Mouse (Mus musculus) MEL (cell line): ENCODE results near the gene Polr1e. TPM values are rescaled to one million over a fixed set of nuclear protein-coding genes. Genes with fewer than 3 reads are reported as not detected.

Experiments
- DNase-seq: peaks from one replicate; pipeline ENCODE4 v3.0.0; 2011; ENCODE audit warnings: low read depth, low spot score
- H3K27ac ChIP-seq: 2 replicates; pipeline ENCODE4 v1.5.1; 2012; ENCODE audit warnings: low read depth, mild to moderate bottlenecking, control low read depth, low read length, moderate library complexity; ENCODE audit not compliant: control insufficient read depth
- H3K27me3 ChIP-seq, 2 experiments: fragments of 150-350 bp in 1 of 2; sonication (generic) in 1 of 2; 2 replicates each; pipeline ENCODE4 v1.6.1; 2012; ENCODE audit warnings: low read length in 2 of 2, mild to moderate bottlenecking in 2 of 2, improper control_type of control experiment in 1 of 2, moderate library complexity in 1 of 2; ENCODE audit not compliant: insufficient read depth in 2 of 2, control insufficient read depth in 1 of 2
- H3K36me3 ChIP-seq, 2 experiments: 2 replicates each; pipeline ENCODE4 v1.6.1; 2012 to 2014; ENCODE audit warnings: low read length in 2 of 2, improper control_type of control experiment in 1 of 2, inconsistent platforms in 1 of 2, mild to moderate bottlenecking in 1 of 2; ENCODE audit not compliant: insufficient read depth in 2 of 2, control insufficient read depth in 1 of 2
- H3K4me1 ChIP-seq, 2 experiments: fragments of 150-350 bp in 1 of 2; sonication (generic) in 1 of 2; 2 replicates each; pipeline ENCODE4 v1.6.1; 2012; ENCODE audit warnings: low read length in 2 of 2, improper control_type of control experiment in 1 of 2, mild to moderate bottlenecking in 1 of 2; ENCODE audit not compliant: insufficient read depth in 2 of 2, control insufficient read depth in 1 of 2
- H3K4me3 ChIP-seq, 2 experiments: fragments of 150-350 bp in 1 of 2; sonication (generic) in 1 of 2; 2 replicates each; pipeline ENCODE4 v1.5.1; 2012; ENCODE audit warnings: low read depth in 2 of 2, low read length in 2 of 2, mild to moderate bottlenecking in 2 of 2, moderate library complexity in 2 of 2, control low read depth in 1 of 2, improper control_type of control experiment in 1 of 2; ENCODE audit not compliant: control insufficient read depth in 1 of 2, insufficient read depth in 1 of 2
- H3K79me2 ChIP-seq: 2 replicates; pipeline ENCODE4 v1.6.1; 2012; ENCODE audit warnings: mild to moderate bottlenecking, low read length, moderate library complexity; ENCODE audit not compliant: control insufficient read depth, poor library complexity, insufficient read depth
- H3K9ac ChIP-seq: 2 replicates; pipeline ENCODE4 v1.6.1; 2012; ENCODE audit warnings: low read depth, mild to moderate bottlenecking, control low read depth, low read length, moderate library complexity; ENCODE audit not compliant: control insufficient read depth, poor library complexity, severe bottlenecking
- H3K9me3 ChIP-seq: fragments of 150-350 bp; sonication (generic); replicated peaks from 2 replicates; pipeline ENCODE4 v1.6.1; 2012; ENCODE audit warnings: mild to moderate bottlenecking, low read length, improper control_type of control experiment, moderate library complexity; ENCODE audit not compliant: insufficient read depth
- CHD2 ChIP-seq: IDR thresholded peaks from 2 replicates; pipeline ENCODE4 v1.6.1; 2011; ENCODE audit warnings: low read length, improper control_type of control experiment
- E2F4 ChIP-seq: IDR thresholded peaks from 2 replicates; pipeline ENCODE4 v1.6.1; 2011; ENCODE audit warnings: low read depth, low read length, improper control_type of control experiment, borderline replicate concordance
- ELF1 ChIP-seq: IDR thresholded peaks from 2 replicates; pipeline ENCODE4 v1.6.1; 2014; ENCODE audit warnings: low read depth, mild to moderate bottlenecking, inconsistent platforms, low read length, improper control_type of control experiment, moderate library complexity
- EP300 ChIP-seq, 2 experiments: IDR thresholded peaks; 2 replicates each; pipeline ENCODE4 v1.6.1; 2011; ENCODE audit warnings: improper control_type of control experiment in 2 of 2, low read length in 2 of 2, low read depth in 1 of 2, mild to moderate bottlenecking in 1 of 2
- ETS1 ChIP-seq: IDR thresholded peaks from 2 replicates; pipeline ENCODE4 v1.6.1; 2012; ENCODE audit warnings: low read depth, mild to moderate bottlenecking, inconsistent platforms, low read length, improper control_type of control experiment, moderate library complexity
- GABPA ChIP-seq: IDR thresholded peaks from 2 replicates; pipeline ENCODE4 v1.6.1; 2012; ENCODE audit warnings: low read depth, mild to moderate bottlenecking, inconsistent platforms, low read length, improper control_type of control experiment, moderate library complexity
- GATA1 ChIP-seq: IDR thresholded peaks from 2 replicates; pipeline ENCODE4 v1.6.1; 2011; ENCODE audit warnings: low read depth, low read length, improper control_type of control experiment
- HCFC1 ChIP-seq: IDR thresholded peaks from 2 replicates; pipeline ENCODE4 v1.6.1; 2012; ENCODE audit warnings: low read depth, mild to moderate bottlenecking, inconsistent platforms, low read length, improper control_type of control experiment, moderate library complexity
- MAX ChIP-seq: IDR thresholded peaks from 2 replicates; pipeline ENCODE4 v1.6.1; 2011; ENCODE audit warnings: low read length, improper control_type of control experiment
- MAZ ChIP-seq: IDR thresholded peaks from 2 replicates; pipeline ENCODE4 v1.6.1; 2012; ENCODE audit warnings: low read depth, mild to moderate bottlenecking, inconsistent platforms, low read length, improper control_type of control experiment
- MXI1 ChIP-seq: IDR thresholded peaks from 2 replicates; pipeline ENCODE4 v1.6.1; 2011; ENCODE audit warnings: mild to moderate bottlenecking, low read depth, low read length, improper control_type of control experiment
- MYC ChIP-seq: IDR thresholded peaks from 2 replicates; pipeline ENCODE4 v1.6.1; 2011; ENCODE audit warnings: low read depth, mild to moderate bottlenecking, low read length, improper control_type of control experiment, moderate library complexity
- NELFE ChIP-seq: IDR thresholded peaks from 2 replicates; pipeline ENCODE4 v1.6.1; 2011; ENCODE audit warnings: low read depth, low read length, improper control_type of control experiment
- NRF1 ChIP-seq: IDR thresholded peaks from 2 replicates; pipeline ENCODE4 v1.6.1; 2014; ENCODE audit warnings: low read depth, mild to moderate bottlenecking, inconsistent platforms, low read length, improper control_type of control experiment, moderate library complexity; ENCODE audit not compliant: poor library complexity, insufficient read depth, severe bottlenecking
- POLR2A ChIP-seq, 2 experiments: IDR thresholded peaks; 2 replicates each; pipeline ENCODE4 v1.6.1; 2011 to 2012; ENCODE audit warnings: low read length in 2 of 2, mild to moderate bottlenecking in 2 of 2, control low read depth in 1 of 2, improper control_type of control experiment in 1 of 2, low read depth in 1 of 2, moderate library complexity in 1 of 2; ENCODE audit not compliant: control insufficient read depth in 1 of 2, insufficient read depth in 1 of 2, poor library complexity in 1 of 2
- RAD21 ChIP-seq: IDR thresholded peaks from 2 replicates; pipeline ENCODE4 v1.6.1; 2011; ENCODE audit warnings: mild to moderate bottlenecking, low read depth, low read length, improper control_type of control experiment
- RCOR1 ChIP-seq: IDR thresholded peaks from 2 replicates; pipeline ENCODE4 v1.6.1; 2012; ENCODE audit warnings: low read depth, mild to moderate bottlenecking, inconsistent platforms, low read length, improper control_type of control experiment
- SIN3A ChIP-seq: IDR thresholded peaks from 2 replicates; pipeline ENCODE4 v1.6.1; 2012; ENCODE audit warnings: low read length, improper control_type of control experiment, inconsistent platforms
- SMC3 ChIP-seq: IDR thresholded peaks from 2 replicates; pipeline ENCODE4 v1.6.1; 2011; ENCODE audit warnings: low read depth, low read length, improper control_type of control experiment
- UBTF ChIP-seq: IDR thresholded peaks from 2 replicates; pipeline ENCODE4 v1.6.1; 2012; ENCODE audit warnings: low read depth, mild to moderate bottlenecking, inconsistent platforms, low read length, improper control_type of control experiment, moderate library complexity, borderline replicate concordance; ENCODE audit not compliant: insufficient read depth
- USF1 ChIP-seq: IDR thresholded peaks from 2 replicates; pipeline ENCODE4 v1.6.1; 2014; ENCODE audit warnings: low read depth, mild to moderate bottlenecking, inconsistent platforms, low read length, improper control_type of control experiment, moderate library complexity
- ZKSCAN1 ChIP-seq: IDR thresholded peaks from 2 replicates; pipeline ENCODE4 v1.6.1; 2012; ENCODE audit warnings: low read depth, mild to moderate bottlenecking, inconsistent platforms, low read length, improper control_type of control experiment, moderate library complexity
- ZNF384 ChIP-seq: IDR thresholded peaks from 2 replicates; pipeline ENCODE4 v1.6.1; 2012; ENCODE audit warnings: low read depth, mild to moderate bottlenecking, inconsistent platforms, low read length, improper control_type of control experiment
- polyA plus RNA-seq, 2 experiments: library from polyadenylated mRNA; stranded (reverse) in 1 of 2; unstranded in 1 of 2; fragments of >175 nt in 1 of 2; fragments of >200 nt in 1 of 2; gene quantifications; 2 replicates each; pipeline versions ENCODE4 v1.2.1 to v1.2.4; 2012; ENCODE audit warnings: low replicate concordance in 2 of 2, low read depth in 1 of 2; ENCODE audit not compliant: insufficient read length in 2 of 2, insufficient read depth in 1 of 2, missing spikeins in 1 of 2
- total RNA-seq: library from RNA; depleted of rRNA; stranded (reverse); fragments of 300-350 nt; gene quantifications from 2 replicates; pipeline ENCODE4 v1.2.3, GENCODE M21; 2012

Gene Polr1e
- total and polyA plus RNA-seq, 3 experiments = 40.8 to 51.5 TPM; not detected in 1

GRCm38 (mm10) chr4:45026459-45026858 lies 8.1 kb downstream of the Polr1e start:
- H3K4me1 ChIP-seq = no peaks in the 10 kb centered on the region
- no peak overlapping the region for H3K4me3 ChIP-seq
- DNase-seq = no peak
- no peaks in the 10 kb centered on the region for H3K9me3 ChIP-seq
- no peaks in the 10 kb centered on the region for H3K27me3 ChIP-seq
- no peaks in the 10 kb centered on the region; a peak in 1 of 4 replicates for H3K36me3 ChIP-seq
- H3K79me2 ChIP-seq = peaks cover 2% of the 10 kb centered on the region; the same call in 1 of the 2 replicates
- no peak overlapping the region for H3K27ac ChIP-seq
- H3K9ac ChIP-seq = no peak overlapping the region
- no peak for TF ChIP-seq USF1
- TF ChIP-seq HCFC1 = no peak
- TF ChIP-seq UBTF = no peak
- no peak for TF ChIP-seq ZNF384
- no peak for TF ChIP-seq NELFE
- TF ChIP-seq SIN3A = no peak
- no peak for TF ChIP-seq POLR2A (IDR thresholded peaks at IDR 0.05; ENCODE audit: control insufficient read depth in 1 of 2, insufficient read depth in 1 of 2, low read depth in 1 of 2, low read length in 2 of 2, poor library complexity in 1 of 2)
- TF ChIP-seq MXI1 = no peak
- TF ChIP-seq GATA1 = no peak
- TF ChIP-seq MAZ = no peak
- TF ChIP-seq ETS1 = no peak
- TF ChIP-seq MYC = no peak
- no peak for TF ChIP-seq MAX
- TF ChIP-seq CHD2 = no peak
- TF ChIP-seq RCOR1 = no peak
- no peak for TF ChIP-seq GABPA
- TF ChIP-seq NRF1 = no peak

DNA sequence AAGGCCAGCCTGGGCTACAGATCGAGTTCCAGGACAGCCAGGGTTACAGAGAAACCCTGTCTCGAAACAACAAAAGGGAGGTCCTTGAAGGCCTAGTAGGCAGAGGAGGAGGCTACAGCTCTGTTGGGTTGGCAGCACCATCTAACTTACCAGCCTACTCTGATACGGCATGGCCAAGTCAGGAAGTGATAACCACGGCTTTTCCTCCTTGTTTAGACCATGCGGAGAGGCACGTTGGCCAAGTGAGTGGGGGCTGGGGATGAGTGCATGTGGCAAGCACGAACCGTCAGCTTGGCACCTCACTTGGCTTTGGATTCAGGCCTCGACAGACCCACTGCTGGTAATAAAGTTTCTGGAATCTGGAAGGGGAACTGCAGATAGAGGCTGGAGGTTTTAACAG lies 14.2 kb downstream of the Polr1e start:
- H3K4me1 ChIP-seq = peaks cover 0 to 9% of the 10 kb centered on the region in 2 experiments; a peak in 2 of 4 replicates
- H3K4me3 ChIP-seq = no peak overlapping the region

More for the DNA sequence above, 14.2 kb downstream of the Polr1e start:
- Histone ChIP-seq H3K79me2 (no peaks in the 10 kb centered on the region), H3K9me3 (no peaks in the 10 kb centered on the region), H3K27ac (no peak overlapping the region), H3K9ac (no peak overlapping the region), H3K27me3 (no peaks in the 10 kb centered on the region), H3K36me3 (peaks cover 0 to 2% of the 10 kb centered on the region in 2 experiments; a peak in 3 of 4 replicates)
- TF ChIP-seq E2F4 = no peak
- TF ChIP-seq ZKSCAN1 = no peak
- no peak for TF ChIP-seq SMC3
- no peak for TF ChIP-seq USF1
- TF ChIP-seq ELF1 = no peak
- no peak for TF ChIP-seq EP300 (IDR thresholded peaks at IDR 0.05; ENCODE audit: low read depth in 1 of 2, low read length in 2 of 2)
- TF ChIP-seq RAD21 = no peak
- no peak for DNase-seq
